Mouse (Mus musculus): ENCODE data around the gene Cebpb.

Gene Cebpb

GRCm38 (mm10) chr2:167702126-167702525, 13.4 kb downstream of the Cebpb start:
- TF ChIP-seq NANOG (IDR thresholded peaks at IDR 0.05; ENCODE audit: borderline replicate concordance, low read length) (no peak), POU5F1 (IDR thresholded peaks at IDR 0.05; ENCODE audit: borderline replicate concordance, low read length) (no peak), CTCF (conservative IDR thresholded peaks at IDR 0.05; ENCODE audit: low read length) (no peak)
- Histone ChIP-seq H3K27me3 (ENCODE audit: insufficient read depth, low read length) (peaks cover 27% of the 10 kb centered on the region; the same call in 1 of the 2 replicates), H3K36me3 (ENCODE audit: insufficient read depth, low read length) (no peaks in the 10 kb centered on the region), H3K4me1 (replicated peaks; ENCODE audit: low read depth, low read length) (0 out of 2 replicates have a peak, but pooled peaks cover 4% of the 10 kb centered on the region), H3K4me3 (replicated peaks; ENCODE audit: low read length) (no peak overlapping the region), H3K9me3 (ENCODE audit: low read length) (no peaks in the 10 kb centered on the region)

- TF ChIP-seq POU5F1 (IDR thresholded peaks at IDR 0.05; ENCODE audit: borderline replicate concordance, low read length) (no peak), NANOG (IDR thresholded peaks at IDR 0.05; ENCODE audit: borderline replicate concordance, low read length) (no peak), CTCF (conservative IDR thresholded peaks at IDR 0.05; ENCODE audit: low read length) (no peak)
- H3K9me3 ChIP-seq (ENCODE audit: low read length) = no peaks in the 10 kb centered on the region
- H3K4me1 ChIP-seq (replicated peaks; ENCODE audit: low read depth, low read length) = peaks cover 18% of the 10 kb centered on the region
- peaks cover 31% of the 10 kb centered on the region for H3K27me3 ChIP-seq (ENCODE audit: insufficient read depth, low read length)
- H3K36me3 ChIP-seq (ENCODE audit: insufficient read depth, low read length) = no peaks in the 10 kb centered on the region
- no peak overlapping the region for H3K4me3 ChIP-seq (replicated peaks; ENCODE audit: low read length)
These were observed 15.7 kb downstream of the Cebpb start for GRCm38 (mm10) chr2:167704409-167704808.

DNA sequence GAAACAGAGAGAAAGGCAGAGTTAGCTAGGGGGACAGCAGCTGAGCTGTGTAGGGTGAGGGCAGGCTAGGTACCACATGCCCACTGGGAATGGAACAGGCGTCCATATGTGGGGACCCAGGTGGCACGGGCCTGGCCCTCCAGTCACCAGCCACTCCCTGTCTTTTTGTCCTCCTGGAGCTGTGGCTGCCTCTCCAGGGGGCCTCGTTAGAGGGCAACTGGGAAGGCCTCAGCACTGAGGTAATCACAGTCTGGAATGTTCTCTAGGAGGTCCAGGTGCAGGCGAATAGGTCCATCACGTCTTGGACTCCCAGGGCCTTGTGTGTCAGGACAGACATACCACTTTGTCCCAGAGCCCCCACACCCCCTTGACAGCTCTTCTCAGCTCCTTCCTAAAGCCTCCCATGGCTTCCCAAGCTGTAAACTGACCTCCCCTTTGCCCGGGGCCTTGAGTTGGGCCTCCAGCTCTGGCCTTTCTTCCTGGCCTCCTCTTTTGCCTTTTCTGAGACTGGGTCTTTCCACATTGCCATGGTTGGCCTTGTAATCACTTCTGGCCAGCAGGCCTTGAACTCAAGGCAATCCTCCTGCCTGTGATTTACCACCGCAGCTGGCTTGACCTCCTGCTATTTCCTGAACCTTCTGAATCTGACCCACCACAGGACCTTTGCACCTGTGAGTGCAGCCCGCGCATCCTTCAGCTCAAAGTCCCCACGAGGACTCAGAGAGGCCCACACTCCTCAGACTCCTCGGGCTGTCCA, 17.6 kb downstream of the Cebpb start:
- no peak for TF ChIP-seq NANOG (IDR thresholded peaks at IDR 0.05; ENCODE audit: borderline replicate concordance, low read length)
- TF ChIP-seq POU5F1 (IDR thresholded peaks at IDR 0.05; ENCODE audit: borderline replicate concordance, low read length) = no peak
- no peak for TF ChIP-seq CTCF (conservative IDR thresholded peaks at IDR 0.05; ENCODE audit: low read length)
- peaks cover 31% of the 10 kb centered on the region for H3K27me3 ChIP-seq (ENCODE audit: insufficient read depth, low read length)
- no peaks in the 10 kb centered on the region for H3K9me3 ChIP-seq (ENCODE audit: low read length)
- H3K4me3 ChIP-seq (replicated peaks; ENCODE audit: low read length) = no peak overlapping the region
- peaks cover 35% of the 10 kb centered on the region for H3K4me1 ChIP-seq (replicated peaks; ENCODE audit: low read depth, low read length)
- no peaks in the 10 kb centered on the region for H3K36me3 ChIP-seq (ENCODE audit: insufficient read depth, low read length)

GRCm38 (mm10) chr2:167708373-167708772, 19.7 kb downstream of the Cebpb start:
- H3K4me1 ChIP-seq (replicated peaks; ENCODE audit: low read depth, low read length) = peaks cover 36% of the 10 kb centered on the region

GRCm38 (mm10) chr2:167709969-167710368, 21.3 kb downstream of the Cebpb start:
- no peaks in the 10 kb centered on the region for H3K36me3 ChIP-seq (ENCODE audit: insufficient read depth, low read length)

More at GRCm38 (mm10) chr2:167708373-167708772, 19.7 kb downstream of the Cebpb start:
- Histone ChIP-seq H3K4me3 (replicated peaks; ENCODE audit: low read length) (peak overlapping the region; percentile 48), H3K9me3 (ENCODE audit: low read length) (no peaks in the 10 kb centered on the region), H3K27me3 (ENCODE audit: insufficient read depth, low read length) (peaks cover 24% of the 10 kb centered on the region), H3K36me3 (ENCODE audit: insufficient read depth, low read length) (no peaks in the 10 kb centered on the region)
- TF ChIP-seq POU5F1 (IDR thresholded peaks at IDR 0.05; ENCODE audit: borderline replicate concordance, low read length) (no peak), NANOG (IDR thresholded peaks at IDR 0.05; ENCODE audit: borderline replicate concordance, low read length) (no peak), CTCF (conservative IDR thresholded peaks at IDR 0.05; ENCODE audit: low read length) (no peak)

DNA sequence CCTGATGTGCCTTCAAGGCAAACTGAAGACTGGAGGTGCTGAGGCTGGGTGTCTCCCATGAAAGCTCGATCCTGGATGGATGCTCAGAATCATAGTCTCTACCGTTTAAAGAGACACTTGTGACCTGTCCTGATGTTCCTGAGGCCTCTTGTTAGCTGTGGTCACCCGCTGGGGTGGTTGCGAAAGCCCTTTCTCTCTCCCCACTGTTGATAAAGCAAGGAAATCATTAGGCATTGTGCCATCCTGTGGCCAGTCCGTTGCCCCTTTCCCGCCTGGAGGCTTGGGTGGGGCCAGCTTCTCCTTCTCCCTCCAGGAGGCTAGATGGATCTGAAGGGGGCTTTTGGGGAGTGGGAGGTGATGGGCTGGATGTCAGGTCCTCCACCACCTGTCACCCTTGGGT, 21.9 kb downstream of the Cebpb start:
- Histone ChIP-seq H3K4me3 (replicated peaks; ENCODE audit: low read length) (no peak overlapping the region), H3K36me3 (ENCODE audit: insufficient read depth, low read length) (no peaks in the 10 kb centered on the region), H3K9me3 (ENCODE audit: low read length) (no peaks in the 10 kb centered on the region), H3K4me1 (replicated peaks; ENCODE audit: low read depth, low read length) (peaks cover 40% of the 10 kb centered on the region), H3K27me3 (ENCODE audit: insufficient read depth, low read length) (peaks cover 9% of the 10 kb centered on the region)
- TF ChIP-seq NANOG (IDR thresholded peaks at IDR 0.05; ENCODE audit: borderline replicate concordance, low read length) = no peak
- TF ChIP-seq CTCF (conservative IDR thresholded peaks at IDR 0.05; ENCODE audit: low read length) = no peak
- TF ChIP-seq POU5F1 (IDR thresholded peaks at IDR 0.05; ENCODE audit: borderline replicate concordance, low read length) = no peak

More at GRCm38 (mm10) chr2:167709969-167710368, 21.3 kb downstream of the Cebpb start:
- Histone ChIP-seq H3K27me3 (ENCODE audit: insufficient read depth, low read length) (peaks cover 11% of the 10 kb centered on the region), H3K9me3 (ENCODE audit: low read length) (no peaks in the 10 kb centered on the region), H3K4me1 (replicated peaks; ENCODE audit: low read depth, low read length) (peaks cover 41% of the 10 kb centered on the region), H3K4me3 (replicated peaks; ENCODE audit: low read length) (no peak overlapping the region)
- TF ChIP-seq POU5F1 (IDR thresholded peaks at IDR 0.05; ENCODE audit: borderline replicate concordance, low read length) (no peak), CTCF (conservative IDR thresholded peaks at IDR 0.05; ENCODE audit: low read length) (no peak), NANOG (IDR thresholded peaks at IDR 0.05; ENCODE audit: borderline replicate concordance, low read length) (no peak)

GRCm38 (mm10) chr2:167712872-167713821, 24.4 kb downstream of the Cebpb start:
- H3K36me3 ChIP-seq (ENCODE audit: insufficient read depth, low read length) = no peaks in the 10 kb centered on the region

GRCm38 (mm10) chr2:167714298-167714697, 25.6 kb downstream of the Cebpb start:
- Histone ChIP-seq H3K36me3 (ENCODE audit: insufficient read depth, low read length) (no peaks in the 10 kb centered on the region), H3K4me3 (replicated peaks; ENCODE audit: low read length) (no peak overlapping the region), H3K4me1 (replicated peaks; ENCODE audit: low read depth, low read length) (peaks cover 24% of the 10 kb centered on the region), H3K27me3 (ENCODE audit: insufficient read depth, low read length) (no peaks in the 10 kb centered on the region), H3K9me3 (ENCODE audit: low read length) (no peaks in the 10 kb centered on the region)
- no peak for TF ChIP-seq NANOG (IDR thresholded peaks at IDR 0.05; ENCODE audit: borderline replicate concordance, low read length)
- no peak for TF ChIP-seq POU5F1 (IDR thresholded peaks at IDR 0.05; ENCODE audit: borderline replicate concordance, low read length)
- TF ChIP-seq CTCF (conservative IDR thresholded peaks at IDR 0.05; ENCODE audit: low read length) = no peak

More at GRCm38 (mm10) chr2:167712872-167713821, 24.4 kb downstream of the Cebpb start:
- peak; percentile 98 for TF ChIP-seq CTCF (conservative IDR thresholded peaks at IDR 0.05; ENCODE audit: low read length)
- TF ChIP-seq NANOG (IDR thresholded peaks at IDR 0.05; ENCODE audit: borderline replicate concordance, low read length) = no peak
- no peak for TF ChIP-seq POU5F1 (IDR thresholded peaks at IDR 0.05; ENCODE audit: borderline replicate concordance, low read length)
- no peaks in the 10 kb centered on the region for H3K9me3 ChIP-seq (ENCODE audit: low read length)
- no peak overlapping the region for H3K4me3 ChIP-seq (replicated peaks; ENCODE audit: low read length)
- peaks cover 3% of the 10 kb centered on the region; the same call in 1 of the 2 replicates for H3K27me3 ChIP-seq (ENCODE audit: insufficient read depth, low read length)
- H3K4me1 ChIP-seq (replicated peaks; ENCODE audit: low read depth, low read length) = peaks cover 36% of the 10 kb centered on the region
